Mouse (Mus musculus): Measurements from ENCODE around the gene Pank4. TPM values are rescaled to one million over a fixed set of nuclear protein-coding genes. Genes with fewer than 3 reads are reported as not detected.

Pank4 gene
- polyA plus RNA-seq, 1 experiment from 2014 or later: 50.1 TPM

DNA sequence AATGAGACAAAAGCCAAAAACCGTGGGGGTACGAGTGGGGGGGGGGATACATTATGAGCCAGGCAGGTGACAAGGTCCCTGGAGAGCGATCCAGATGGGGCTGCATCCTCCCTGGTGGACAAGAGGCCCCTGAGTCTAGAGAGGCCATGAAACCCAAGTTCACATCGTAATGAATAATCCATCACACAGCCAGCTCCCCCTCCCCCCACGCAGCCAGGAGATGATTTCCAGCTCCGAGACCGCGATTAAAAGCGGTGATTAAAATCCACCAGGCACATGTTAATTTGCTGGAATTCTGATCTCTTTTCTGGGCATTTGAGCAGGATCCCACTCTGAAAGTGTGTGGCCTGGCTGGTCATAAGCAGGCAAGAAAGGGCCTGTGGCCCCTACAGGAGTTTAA is 56.9 kb downstream of the Pank4 start:
- 76% methylated on average over 9 of the region's 9 CpGs for WGBS
- H3K4me1 ChIP-seq: peaks cover 35% of the 10 kb centered on the region
- H3K27me3 ChIP-seq (replicated peaks; ENCODE audit: low read depth, poor library complexity, severe bottlenecking): peaks cover 33% of the 10 kb centered on the region
- no peak for DNase-seq (ENCODE audit: low spot score)
- no peak overlapping the region for H3K4me3 ChIP-seq
- no peaks in the 10 kb centered on the region for H3K36me3 ChIP-seq (replicated peaks)
- no peak overlapping the region for H3K27ac ChIP-seq (replicated peaks)
- no peaks in the 10 kb centered on the region for H3K9me3 ChIP-seq

DNA sequence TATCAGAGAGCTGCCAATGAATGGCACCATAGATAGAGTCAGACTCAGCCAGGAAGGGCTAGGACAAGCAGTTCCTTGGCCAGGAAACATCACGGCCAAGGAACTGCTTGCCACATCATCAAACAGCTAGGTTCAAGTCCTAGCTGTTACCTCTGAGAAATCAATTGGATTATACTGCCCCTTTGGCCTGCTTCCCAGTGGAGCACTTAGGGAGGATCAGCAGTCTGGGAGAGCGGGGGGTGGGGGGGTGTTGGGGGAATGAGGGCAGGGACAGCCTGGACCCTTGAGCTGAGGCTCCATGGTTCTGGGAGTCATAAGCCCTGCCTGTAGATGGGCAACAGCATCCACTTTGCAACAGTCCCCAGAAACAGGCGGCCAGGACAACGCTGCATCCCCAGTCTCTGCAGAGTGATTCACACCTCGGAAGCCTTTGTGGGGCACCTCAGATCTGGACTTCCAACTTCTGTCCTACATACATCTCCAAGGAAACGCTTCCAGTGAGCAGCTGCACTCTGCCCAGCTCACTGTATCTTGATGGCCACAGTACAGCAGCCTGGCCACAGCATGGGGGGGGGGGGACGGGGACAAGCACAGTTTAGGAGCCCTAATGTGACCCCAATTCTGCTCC is 58.4 kb downstream of the Pank4 start:
- peaks cover 22% of the 10 kb centered on the region for H3K27me3 ChIP-seq (replicated peaks; ENCODE audit: low read depth, poor library complexity, severe bottlenecking)
- no peaks in the 10 kb centered on the region for H3K9me3 ChIP-seq
- WGBS: 77% methylated on average over 7 of the region's 7 CpGs
- no peak overlapping the region for H3K27ac ChIP-seq (replicated peaks)
- H3K4me3 ChIP-seq: no peak overlapping the region
- peaks cover 27% of the 10 kb centered on the region for H3K4me1 ChIP-seq
- DNase-seq (ENCODE audit: low spot score): no peak
- H3K36me3 ChIP-seq (replicated peaks): no peaks in the 10 kb centered on the region

DNA sequence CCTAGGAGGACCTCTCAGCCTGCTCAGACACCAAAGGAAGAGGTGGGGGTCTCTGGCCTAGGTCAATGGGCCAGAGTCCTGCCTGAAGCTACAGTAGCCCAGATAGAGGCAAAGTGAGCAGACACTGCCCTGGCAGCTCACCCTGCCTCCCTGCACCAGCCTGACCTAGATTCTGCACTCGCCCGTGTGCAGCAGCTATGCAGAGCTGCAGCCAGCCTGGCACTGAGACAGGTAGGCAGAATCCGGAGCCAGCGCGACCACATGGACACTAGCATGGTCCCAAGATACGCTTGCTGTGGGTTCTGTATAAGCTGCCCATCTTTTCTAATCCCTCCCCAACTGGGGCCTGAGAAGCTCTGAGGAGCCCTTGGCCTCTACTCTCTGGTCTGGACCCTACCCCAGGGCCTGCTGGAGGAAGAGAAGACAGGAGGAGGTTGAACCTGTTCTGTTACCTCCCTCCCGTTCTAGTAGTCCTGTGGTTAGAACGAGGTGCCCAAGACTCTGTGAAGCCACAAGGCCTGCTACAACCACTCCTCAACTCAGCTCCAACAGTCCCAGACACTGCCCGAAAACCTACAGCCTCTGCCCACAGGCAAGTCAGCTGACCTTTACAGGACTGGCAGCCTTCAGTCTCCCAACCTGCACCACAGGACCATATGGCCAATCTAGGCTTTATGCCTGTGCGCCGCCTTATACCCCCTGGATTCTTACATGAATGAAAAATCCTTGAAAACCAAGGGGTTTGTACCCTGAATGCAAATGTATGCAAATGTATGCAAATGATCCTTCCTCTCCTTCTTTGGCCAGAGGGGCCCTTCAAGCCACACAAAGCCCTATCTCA is 60.5 kb downstream of the Pank4 start:
- H3K27me3 ChIP-seq (replicated peaks; ENCODE audit: low read depth, poor library complexity, severe bottlenecking): peaks cover 7% of the 10 kb centered on the region; the same call in 1 of the 2 replicates
- H3K27ac ChIP-seq (replicated peaks): no peak overlapping the region
- 85% methylated on average over 11 of the region's 11 CpGs for whole genome bisulfite sequencing
- no peaks in the 10 kb centered on the region for H3K9me3 ChIP-seq
- H3K36me3 ChIP-seq (replicated peaks): no peaks in the 10 kb centered on the region
- H3K4me1 ChIP-seq: peaks cover 11% of the 10 kb centered on the region
- H3K4me3 ChIP-seq: no peak overlapping the region
- DNase-seq (ENCODE audit: low spot score): no peak

Other genes starting within 250 kb of the Pank4 start
- 0.25 and 0.45 TPM in 2 replicates for gene Ttc34, start 126.7 kb upstream of the Pank4 start, polyA plus RNA-seq (2016; fragmentation: Nextera tagmentation; extraction: Ambion mirVana)
- 0.34 and 0.41 TPM in 2 replicates for gene Mmel1, start 94.5 kb upstream of the Pank4 start, polyA plus RNA-seq (2016; fragmentation: Nextera tagmentation; extraction: Ambion mirVana)
- 41.2 and 42.3 TPM in 2 replicates for gene Fam213b, start 65.0 kb upstream of the Pank4 start, polyA plus RNA-seq (2016; fragmentation: Nextera tagmentation; extraction: Ambion mirVana)
- gene Tnfrsf14, start 35.6 kb upstream of the Pank4 start, polyA plus RNA-seq (2016; fragmentation: Nextera tagmentation; extraction: Ambion mirVana): 0.45 and 1.4 TPM in 2 replicates
- 84.4 and 151 TPM in 2 replicates for gene Hes5, start 3.2 kb upstream of the Pank4 start, polyA plus RNA-seq (2016; fragmentation: Nextera tagmentation; extraction: Ambion mirVana)
- 2.0 and 3.5 TPM in 2 replicates for gene Plch2, start 92.7 kb downstream of the Pank4 start, polyA plus RNA-seq (2016; fragmentation: Nextera tagmentation; extraction: Ambion mirVana)
- 19.0 and 22.2 TPM in 2 replicates for gene Pex10, start 102.9 kb downstream of the Pank4 start, polyA plus RNA-seq (2016; fragmentation: Nextera tagmentation; extraction: Ambion mirVana)
- gene Rer1, start 122.3 kb downstream of the Pank4 start, polyA plus RNA-seq (2016; fragmentation: Nextera tagmentation; extraction: Ambion mirVana): 128 and 134 TPM in 2 replicates
- gene Morn1, start 122.5 kb downstream of the Pank4 start, polyA plus RNA-seq (2016; fragmentation: Nextera tagmentation; extraction: Ambion mirVana): 4.3 and 5.4 TPM in 2 replicates

Measured in embryonic facial prominence, embryonic 10.5 days (tissue).